Mouse (Mus musculus): ENCODE data around the gene Hes2.

GRCm38 (mm10) chr4:152179946-152180660 lies 21.4 kb downstream of the Hes2 start:
- peak; percentile 35; the same call in 1 of the 2 replicates for TF ChIP-seq POLR2A (IDR thresholded peaks at IDR 0.05; ENCODE audit: borderline replicate concordance, insufficient read depth, low read length)
- TF ChIP-seq CTCF (IDR thresholded peaks at IDR 0.05; ENCODE audit: borderline replicate concordance, insufficient read depth, low read depth, low read length), result no peak
